Mouse (Mus musculus) erythroblast, embryonic 14.5 days (primary cell): ENCODE results near the gene Ints11. TPM values are rescaled to one million over a fixed set of nuclear protein-coding genes. Genes with fewer than 3 reads are reported as not detected.
A peak's percentile ranks its signal among the peaks of the same experiment; 100 is the strongest.

Experiments
- H3K27me3 ChIP-seq: 2 replicates; pipeline ENCODE4 v1.6.1; 2012; ENCODE audit warnings: inconsistent platforms; ENCODE audit not compliant: control insufficient read depth
- H3K36me3 ChIP-seq: 2 replicates; pipeline ENCODE4 v1.6.1; 2012; ENCODE audit warnings: mild to moderate bottlenecking, inconsistent platforms; ENCODE audit not compliant: control insufficient read depth
- H3K4me1 ChIP-seq: 2 replicates; pipeline ENCODE4 v1.6.1; 2012; ENCODE audit warnings: inconsistent platforms; ENCODE audit not compliant: control insufficient read depth
- H3K4me3 ChIP-seq: replicated peaks from 2 replicates; pipeline ENCODE3; 2012; ENCODE audit warnings: moderate library complexity, mild to moderate bottlenecking, inconsistent platforms
- H3K9me3 ChIP-seq: 2 replicates; pipeline ENCODE4 v1.6.1; 2012; ENCODE audit warnings: low read length, inconsistent platforms, mixed read lengths; ENCODE audit not compliant: control insufficient read depth
- GATA1 ChIP-seq: IDR thresholded peaks from 2 replicates; pipeline ENCODE4 v1.6.1; 2012; ENCODE audit warnings: low read length, inconsistent platforms, mixed read lengths
- TAL1 ChIP-seq: IDR thresholded peaks from 3 replicates; pipeline ENCODE4 v1.6.1; 2012; ENCODE audit warnings: low read length, inconsistent platforms, mixed read lengths
- polyA plus RNA-seq: library from polyadenylated mRNA; stranded (reverse); fragments of >175 nt; gene quantifications from 2 replicates; pipeline ENCODE4 v1.2.3, GENCODE M21; 2012

Ints11 gene
- polyA plus RNA-seq, 1 experiment, result 0.94 TPM

DNA sequence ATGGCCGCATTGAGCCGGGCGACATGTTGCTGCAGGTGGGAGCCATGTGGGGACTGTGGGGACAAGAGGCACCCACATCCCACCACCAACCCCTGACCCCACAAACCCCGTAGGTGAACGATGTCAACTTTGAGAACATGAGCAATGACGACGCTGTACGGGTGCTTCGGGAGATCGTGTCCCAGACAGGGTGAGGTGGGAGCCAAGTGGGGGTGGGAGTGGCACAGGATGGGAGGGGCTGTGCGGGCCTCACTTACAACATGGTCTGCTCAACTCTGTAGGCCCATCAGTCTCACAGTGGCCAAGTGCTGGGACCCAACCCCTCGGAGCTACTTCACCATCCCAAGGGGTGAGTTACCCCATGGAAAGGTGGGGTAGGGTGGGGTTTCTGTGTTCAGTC lies 14.4 kb upstream of the Ints11 start:
- H3K9me3 ChIP-seq, result no peaks in the 10 kb centered on the region
- peaks cover 93% of the 10 kb centered on the region for H3K36me3 ChIP-seq
- H3K4me3 ChIP-seq, result no peak overlapping the region
- no peaks in the 10 kb centered on the region for H3K27me3 ChIP-seq
- TF ChIP-seq GATA1, result no peak
- no peak for TF ChIP-seq TAL1
- peaks cover 55% of the 10 kb centered on the region for H3K4me1 ChIP-seq

DNA sequence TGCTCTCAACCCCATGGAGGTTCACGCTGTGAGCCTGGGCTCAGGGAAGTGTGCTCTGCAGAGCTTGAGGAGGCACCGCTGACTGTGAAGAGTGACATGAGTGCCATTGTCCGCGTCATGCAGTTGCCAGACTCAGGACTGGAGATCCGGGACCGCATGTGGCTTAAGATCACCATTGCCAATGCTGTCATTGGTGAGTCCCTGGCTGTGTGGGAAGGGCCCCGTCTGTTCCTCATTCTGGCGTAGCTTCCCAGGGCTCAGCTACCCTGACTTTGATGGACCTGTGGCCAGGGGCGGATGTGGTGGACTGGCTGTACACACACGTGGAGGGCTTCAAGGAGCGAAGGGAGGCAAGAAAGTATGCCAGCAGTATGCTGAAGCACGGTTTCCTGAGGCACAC lies 13.3 kb upstream of the Ints11 start:
- TF ChIP-seq GATA1, result no peak
- no peak for TF ChIP-seq TAL1
- peaks cover 47% of the 10 kb centered on the region for H3K4me1 ChIP-seq
- peaks cover 96% of the 10 kb centered on the region for H3K36me3 ChIP-seq

DNA sequence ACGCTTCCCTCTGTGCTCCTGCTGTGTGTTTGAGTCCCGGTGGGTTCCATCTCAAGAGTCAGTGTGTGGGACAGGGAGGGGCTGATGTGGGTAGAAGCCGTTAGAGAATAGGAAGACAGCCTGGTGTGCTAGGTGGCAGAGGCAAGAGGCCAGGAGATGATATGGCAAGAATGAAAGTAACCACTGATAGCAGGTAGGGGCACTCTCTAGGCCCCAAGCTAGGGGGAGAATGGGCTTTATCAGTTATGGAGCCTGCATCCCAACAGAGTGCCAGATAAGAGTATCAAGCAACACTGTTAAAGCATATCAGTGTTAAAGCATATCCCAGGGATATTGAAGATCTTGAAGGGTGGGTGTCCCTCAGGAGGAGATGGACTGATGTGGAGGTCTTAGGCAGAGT lies 12.5 kb upstream of the Ints11 start:
- Histone ChIP-seq H3K36me3 (peaks cover 97% of the 10 kb centered on the region), H3K27me3 (no peaks in the 10 kb centered on the region), H3K4me1 (peaks cover 39% of the 10 kb centered on the region)

More for the DNA sequence above, 13.3 kb upstream of the Ints11 start:
- no peaks in the 10 kb centered on the region for H3K27me3 ChIP-seq
- no peaks in the 10 kb centered on the region for H3K9me3 ChIP-seq
- H3K4me3 ChIP-seq, result no peak overlapping the region

DNA sequence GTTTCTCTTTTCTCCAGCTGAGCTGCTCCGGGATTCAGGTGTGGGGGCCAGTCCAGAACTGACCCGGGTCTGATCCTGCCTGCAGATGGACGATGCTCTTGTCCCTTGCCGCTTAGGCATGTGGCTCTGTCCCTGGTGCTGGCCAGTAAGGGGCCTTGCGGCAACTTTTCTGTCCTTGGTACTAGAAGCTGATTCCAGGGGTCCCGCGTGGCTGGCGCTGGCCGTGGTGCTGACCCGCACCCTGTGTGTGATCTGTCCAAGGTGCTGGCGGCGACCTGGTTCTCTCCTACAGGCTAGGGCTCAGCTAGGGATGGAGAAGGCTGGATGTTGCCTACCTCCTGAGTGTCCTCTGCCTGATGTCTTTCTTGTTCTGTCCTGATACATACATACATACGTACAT lies 10.0 kb upstream of the Ints11 start:
- peaks cover 82% of the 10 kb centered on the region for H3K36me3 ChIP-seq
- H3K9me3 ChIP-seq, result no peaks in the 10 kb centered on the region
- TF ChIP-seq GATA1, result no peak
- no peak for TF ChIP-seq TAL1
- H3K27me3 ChIP-seq, result no peaks in the 10 kb centered on the region
- no peak overlapping the region for H3K4me3 ChIP-seq
- H3K4me1 ChIP-seq, result peaks cover 32% of the 10 kb centered on the region

More for the DNA sequence above, 12.5 kb upstream of the Ints11 start:
- Histone ChIP-seq H3K9me3 (no peaks in the 10 kb centered on the region), H3K4me3 (no peak overlapping the region)
- TF ChIP-seq GATA1 (no peak), TAL1 (no peak)

DNA sequence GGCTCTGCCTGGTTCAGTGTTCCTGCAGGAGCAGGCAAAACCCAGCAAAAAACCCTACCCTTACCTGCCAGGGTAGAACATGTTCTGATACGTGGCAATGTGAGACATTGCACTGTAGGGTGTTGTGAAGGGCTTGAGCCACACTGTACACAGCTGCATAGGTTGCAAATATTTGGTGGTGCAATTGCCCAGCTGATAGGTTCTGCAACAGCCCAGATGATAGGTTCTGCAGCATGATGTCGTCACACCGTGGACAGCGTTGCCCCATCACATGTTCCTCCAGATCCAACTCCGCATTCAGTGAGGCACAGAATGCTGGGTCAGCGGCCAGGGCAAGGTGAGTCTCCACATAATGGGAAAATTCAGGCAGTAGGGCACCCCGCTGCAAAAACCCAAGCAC lies 7.6 kb upstream of the Ints11 start:
- Histone ChIP-seq H3K4me1 (peaks cover 10% of the 10 kb centered on the region), H3K27me3 (no peaks in the 10 kb centered on the region), H3K9me3 (no peaks in the 10 kb centered on the region), H3K4me3 (no peak overlapping the region), H3K36me3 (peaks cover 82% of the 10 kb centered on the region)
- TF ChIP-seq TAL1 (no peak), GATA1 (no peak)

DNA sequence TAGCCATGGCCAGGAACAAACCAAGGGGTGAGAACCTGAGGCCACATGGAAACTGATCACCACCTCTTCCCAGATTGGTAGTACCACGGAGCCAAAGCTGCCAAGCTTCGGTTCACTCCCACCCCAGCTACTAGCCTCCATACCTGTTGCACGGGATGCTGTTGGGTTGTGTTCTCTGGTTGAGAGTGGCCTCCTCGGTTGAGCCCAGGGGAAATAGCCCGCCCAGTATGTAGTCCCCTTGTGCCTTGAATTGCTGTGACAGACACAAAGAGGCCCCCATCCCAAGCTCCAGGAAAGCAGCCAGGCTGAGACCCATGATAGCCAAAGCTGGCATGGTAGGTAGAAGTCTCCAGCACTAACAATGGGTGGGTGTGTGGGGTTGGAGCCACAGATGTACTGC lies 6.3 kb upstream of the Ints11 start, which contains the start of gene Tas1r3:
Tas1r3 (minus strand) TSS at position 362 of the 400 bp plus-strand sequence.
- no peaks in the 10 kb centered on the region for H3K9me3 ChIP-seq
- H3K27me3 ChIP-seq, result no peaks in the 10 kb centered on the region
- no peak within 1 kb of the TSS for H3K4me3 ChIP-seq
- TF ChIP-seq TAL1 (no peak), GATA1 (no peak)
- peaks cover 77% of the 10 kb centered on the region for H3K36me3 ChIP-seq
- H3K4me1 ChIP-seq, result peaks cover 11% of the 10 kb centered on the region

DNA sequence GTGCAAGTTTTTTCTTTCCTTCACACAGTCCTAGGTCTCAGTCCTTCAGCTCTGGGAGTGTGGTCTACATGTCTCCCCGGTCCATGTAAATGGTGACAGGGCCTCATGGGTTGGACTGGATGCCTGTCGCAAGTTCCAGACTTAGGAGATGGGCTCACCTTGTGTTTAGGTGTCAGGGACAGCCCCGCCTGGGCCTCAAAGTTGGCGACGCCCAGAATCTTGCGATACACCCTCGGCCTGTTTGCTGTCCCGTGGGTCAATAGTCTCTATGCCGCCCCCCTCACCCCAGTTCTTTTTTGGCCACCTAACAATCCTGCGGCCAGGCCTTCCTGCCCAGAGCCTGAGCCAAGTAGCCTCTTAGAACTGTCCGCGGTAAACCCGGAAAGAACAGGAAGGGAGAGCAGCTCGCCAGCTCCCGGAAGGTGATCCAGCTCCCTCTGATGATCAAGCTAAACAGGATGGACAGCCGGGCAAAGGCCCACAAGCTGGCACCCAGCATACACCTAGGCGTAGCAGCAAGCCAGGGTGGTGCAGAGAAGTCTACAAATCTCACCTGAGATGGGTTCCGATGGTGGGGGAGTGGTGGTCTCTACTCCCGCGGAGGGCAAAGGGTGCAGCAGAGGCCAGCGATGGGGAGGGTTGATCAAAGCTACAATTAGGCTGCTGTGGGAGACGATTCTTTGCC lies 590 bp upstream of the Ints11 start:
- no peaks in the 10 kb centered on the region for H3K27me3 ChIP-seq
- peak overlapping the region; percentile 87 for H3K4me3 ChIP-seq
- peaks cover 44% of the 10 kb centered on the region for H3K4me1 ChIP-seq
- TF ChIP-seq GATA1, result no peak
- TF ChIP-seq TAL1, result no peak
- H3K36me3 ChIP-seq, result peaks cover 60% of the 10 kb centered on the region
- H3K9me3 ChIP-seq, result no peaks in the 10 kb centered on the region

DNA sequence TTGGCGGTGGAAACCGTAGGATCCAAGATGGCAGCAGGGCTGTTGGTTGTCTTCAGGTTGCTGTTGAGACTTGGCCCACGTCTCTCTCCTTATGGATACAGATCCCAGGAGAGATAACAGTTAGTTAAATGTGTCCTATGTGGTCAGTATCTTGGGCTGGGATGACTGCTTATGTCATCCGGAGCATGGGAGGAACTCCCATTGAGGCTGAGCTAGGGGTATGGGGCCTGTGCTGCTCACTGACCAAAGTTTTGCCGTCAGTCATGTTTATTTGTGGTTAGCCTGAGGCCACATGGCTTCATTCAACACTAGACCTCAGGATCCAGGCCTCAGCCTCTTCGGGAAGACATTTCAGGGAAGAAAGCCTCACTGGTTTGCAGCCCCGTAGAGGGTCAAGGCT lies 2.1 kb downstream of the Ints11 start:
- no peaks in the 10 kb centered on the region for H3K27me3 ChIP-seq
- no peaks in the 10 kb centered on the region for H3K9me3 ChIP-seq
- H3K36me3 ChIP-seq, result peaks cover 60% of the 10 kb centered on the region
- H3K4me3 ChIP-seq, result peak overlapping the region; percentile 87
- H3K4me1 ChIP-seq, result peaks cover 42% of the 10 kb centered on the region
- TF ChIP-seq TAL1 (no peak), GATA1 (no peak; the same call in 1 of the 2 replicates)

DNA sequence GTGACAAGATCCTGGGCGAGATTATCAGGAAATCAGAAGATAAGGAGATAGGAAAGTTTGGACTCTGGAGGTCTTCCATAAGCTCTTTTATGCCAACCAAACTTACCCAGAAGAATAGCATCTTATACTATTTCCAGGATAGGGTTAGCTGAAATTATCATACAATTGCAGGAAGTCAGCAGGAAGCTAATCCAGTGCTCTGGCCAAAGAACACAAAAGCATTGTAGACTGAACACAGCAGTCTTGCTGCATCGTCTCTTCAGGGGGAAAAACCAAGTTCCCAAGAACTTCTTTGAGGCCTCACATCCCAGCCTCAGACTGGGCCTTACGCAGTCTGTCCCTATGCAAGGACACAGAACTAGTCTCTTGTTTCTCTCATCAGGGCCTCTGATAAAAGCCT lies 14.2 kb downstream of the Ints11 start:
- peaks cover 61% of the 10 kb centered on the region for H3K36me3 ChIP-seq
- H3K4me1 ChIP-seq, result no peaks in the 10 kb centered on the region
- TF ChIP-seq GATA1, result no peak
- no peak for TF ChIP-seq TAL1
- no peak overlapping the region for H3K4me3 ChIP-seq
- H3K9me3 ChIP-seq, result no peaks in the 10 kb centered on the region
- H3K27me3 ChIP-seq, result no peaks in the 10 kb centered on the region

DNA sequence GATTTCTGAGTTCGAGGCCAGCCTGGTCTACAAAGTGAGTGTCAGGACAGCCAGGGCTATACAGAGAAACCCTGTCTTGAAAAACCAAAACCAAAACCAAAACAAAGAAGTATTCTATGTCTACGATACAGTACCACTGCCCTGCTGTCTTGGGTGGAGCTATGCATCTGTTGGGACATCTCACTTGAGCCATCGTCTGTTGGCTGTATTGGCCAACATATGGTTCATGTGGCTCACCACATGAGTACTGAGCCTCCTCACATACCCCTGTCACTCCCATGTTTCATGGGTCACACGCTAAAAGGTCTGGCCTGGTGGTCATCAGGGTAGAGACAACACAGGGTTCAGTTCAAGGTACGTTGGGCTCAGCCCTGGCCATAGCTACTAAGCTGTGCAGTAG lies 17.0 kb downstream of the Ints11 start:
- TF ChIP-seq TAL1, result no peak
- Histone ChIP-seq H3K4me1 (peaks cover 13% of the 10 kb centered on the region), H3K9me3 (no peaks in the 10 kb centered on the region), H3K4me3 (no peak overlapping the region), H3K36me3 (peaks cover 68% of the 10 kb centered on the region), H3K27me3 (no peaks in the 10 kb centered on the region)
